Mouse (Mus musculus) embryonic facial prominence, embryonic 12.5 days (tissue): ENCODE measurements at regions not wholly inside any gene's neighbourhood (a gene's known extent, or its start where the extent isn't known, plus 50 kb on each side); places are given as distances from the start of the nearest gene placed in this dataset.
A peak's percentile ranks its signal among the peaks of the same experiment; 100 is the strongest.

Experiments used
- ATAC-seq: fragments of 200-750 bp; cut with Nextera tagmentation; 2 replicates; pipeline ENCODE4 v1.8.0; 2017; ENCODE audit not compliant: insufficient number of reproducible peaks, insufficient read depth, low FRiP score, low TSS enrichment
- H3K27ac ChIP-seq: fragments of 300-500 bp; sonication (generic); 2 replicates; pipeline ENCODE4 v1.5.1; 2016; ENCODE audit warnings: mild to moderate bottlenecking
- H3K27me3 ChIP-seq: fragments of 300-500 bp; sonication (generic); 2 replicates; pipeline ENCODE4 v1.6.1; 2016; ENCODE audit warnings: mild to moderate bottlenecking, moderate library complexity
- H3K36me3 ChIP-seq: fragments of 300-500 bp; sonication (generic); 2 replicates; pipeline ENCODE4 v1.6.1; 2016; ENCODE audit warnings: mild to moderate bottlenecking
- H3K4me1 ChIP-seq: fragments of 300-500 bp; sonication (generic); 2 replicates; pipeline ENCODE4 v1.6.1; 2016
- H3K4me2 ChIP-seq: fragments of 300-500 bp; sonication (generic); replicated peaks from 2 replicates; pipeline ENCODE4 v1.6.1; 2016; ENCODE audit warnings: mild to moderate bottlenecking, moderate library complexity
- H3K4me3 ChIP-seq: fragments of 300-500 bp; sonication (generic); 2 replicates; pipeline ENCODE4 v1.5.1; 2016; ENCODE audit warnings: mild to moderate bottlenecking
- H3K9ac ChIP-seq: fragments of 300-500 bp; sonication (generic); 2 replicates; pipeline ENCODE4 v1.6.1; 2016; ENCODE audit warnings: mild to moderate bottlenecking, moderate library complexity
- H3K9me3 ChIP-seq: fragments of 300-500 bp; sonication (generic); 2 replicates; pipeline ENCODE4 v1.6.1; 2016; ENCODE audit warnings: mild to moderate bottlenecking, moderate library complexity
- WGBS: fragments of 180-500 bp; shearing (Covaris S2); methylation state at CpG from one replicate; pipeline ENCODE4 v1.1.7; 2016; 5-methylcytosine and 5-hydroxymethylcytosine counted together
- microRNA counts: library from miRNA; unstranded; fragments of <30 nt; microRNA quantifications from one replicate; lab custom pipeline; 2017
- microRNA-seq: library from miRNA; unstranded; fragments of <30 nt; microRNA quantifications from one replicate; pipeline ENCODE4, GENCODE M21; 2017

- Histone ChIP-seq H3K27me3 (no peaks in the 10 kb centered on the region), H3K4me3 (no peak overlapping the region), H3K36me3 (no peaks in the 10 kb centered on the region), H3K4me1 (peaks cover 11% of the 10 kb centered on the region; the same call in 1 of the 2 replicates), H3K9ac (no peak overlapping the region), H3K9me3 (no peaks in the 10 kb centered on the region), H3K4me2 (no peak overlapping the region), H3K27ac (no peak overlapping the region)
- no peak for ATAC-seq
- WGBS, result 21% methylated on average over 1 of the region's 1 CpGs
These were observed 58.6 kb upstream of the Mkln1 start for GRCm38 (mm10) chr6:31339948-31340250.

GRCm38 (mm10) chr6:31345366-31346084 is 53.0 kb upstream of the Mkln1 start:
- Histone ChIP-seq H3K9ac (no peak overlapping the region), H3K4me1 (no peaks in the 10 kb centered on the region), H3K9me3 (no peaks in the 10 kb centered on the region), H3K4me3 (no peak overlapping the region), H3K36me3 (no peaks in the 10 kb centered on the region), H3K27ac (no peak overlapping the region), H3K4me2 (no peak overlapping the region), H3K27me3 (no peaks in the 10 kb centered on the region)
- ATAC-seq, result no peak
- WGBS, result 61% methylated on average over 10 of the region's 10 CpGs

GRCm38 (mm10) chr6:31348333-31348732 is 50.2 kb upstream of the Mkln1 start:
- Histone ChIP-seq H3K4me2 (no peak overlapping the region), H3K9me3 (no peaks in the 10 kb centered on the region), H3K36me3 (no peaks in the 10 kb centered on the region), H3K4me1 (no peaks in the 10 kb centered on the region), H3K9ac (no peak overlapping the region), H3K27ac (no peak overlapping the region), H3K27me3 (no peaks in the 10 kb centered on the region), H3K4me3 (no peak overlapping the region)
- 95% methylated on average over 4 of the region's 4 CpGs for WGBS
- ATAC-seq, result no peak

MicroRNAs encoded in the stretch of these regions (microRNA counts, 519-probe panel; counts per million panel counts)
- 2,700 counts per million, percentile 69 among the panel's probes with 10 or more counts for microRNA mmu-miR-29a (lab: Ali Mortazavi, UCI)

Small RNA genes lying in the stretch of these regions (microRNA-seq; reads per million reads assigned to microRNA genes)
- gene Mir29a (56.4 reads per million, percentile 44 among the genes with 10 or more reads in this experiment), gene Mir29b-1 (2.2 reads per million, percentile 7 among the genes with 10 or more reads in this experiment)
